Mouse (Mus musculus) gastrocnemius, postnatal 10 days (tissue): ENCODE data around the gene Ctsq. TPM values are rescaled to one million over a fixed set of nuclear protein-coding genes. Genes with fewer than 3 reads are reported as not detected.
"Not testable (repeated sequence)": the region's sequence is repeated elsewhere in the genome, so short reads cannot be mapped to it uniquely, and the experiment has no call there.

Source experiments
- DNase-seq: peaks from one replicate; pipeline ENCODE4 v3.0.0; 2021; ENCODE audit warnings: mixed read lengths
- long read RNA-seq, 2 experiments: library from polyadenylated mRNA; stranded (forward); transcript quantifications; one replicate each; pipeline ENCODE4 v2.0.0; 2021
- total RNA-seq, 2 experiments: library from RNA; stranded (reverse); gene quantifications; 2 replicates each; pipeline ENCODE4 v1.2.3; 2021

Gene Ctsq
- not detected for total RNA-seq
- long read RNA-seq, experiment 1, result 0 reads
- long read RNA-seq, experiment 2, result 0 reads

DNA sequence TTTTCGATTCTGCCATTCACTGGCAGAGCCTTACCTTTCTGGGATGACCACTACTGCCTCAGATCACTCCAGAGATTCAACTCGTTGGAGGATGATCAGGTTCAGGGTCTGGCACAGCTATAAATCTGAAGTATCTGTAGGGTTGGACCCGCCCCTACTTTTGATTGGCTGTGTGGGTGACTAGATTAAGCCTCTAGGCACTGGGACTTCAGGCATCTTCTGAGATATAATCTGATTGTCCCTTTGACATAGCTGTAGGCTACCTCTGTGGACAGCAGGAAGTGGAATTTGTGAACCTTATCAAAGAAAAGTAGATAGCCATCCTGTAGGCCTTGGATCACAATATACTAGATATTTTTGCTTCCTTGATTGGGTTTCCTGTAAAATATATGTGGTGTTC lies at the start of gene Ctsq:
TSS of gene Ctsq (minus strand) at position 101 of the 400 bp plus-strand sequence.
- DNase-seq, result no peak

DNA sequence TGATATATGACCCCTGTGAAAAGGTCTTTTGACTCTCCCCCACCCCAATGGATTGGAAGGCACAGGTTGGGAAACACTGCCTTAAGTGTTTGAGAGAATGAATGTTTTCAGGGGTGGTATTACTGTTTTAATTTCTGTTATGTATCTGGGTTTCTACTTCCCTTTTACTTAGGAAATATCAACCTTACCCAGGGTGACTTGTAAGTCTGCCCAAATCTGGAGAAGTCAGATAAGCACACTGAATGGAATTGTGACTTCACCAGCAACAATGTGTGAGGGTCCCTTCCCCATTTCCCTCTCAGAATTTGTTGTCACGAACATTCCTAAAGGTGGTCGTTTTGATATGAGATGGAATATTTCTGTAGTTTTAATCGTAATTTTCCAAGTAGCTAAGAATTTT lies 17.6 kb downstream of the Ctsq start:
- no peak for DNase-seq

DNA sequence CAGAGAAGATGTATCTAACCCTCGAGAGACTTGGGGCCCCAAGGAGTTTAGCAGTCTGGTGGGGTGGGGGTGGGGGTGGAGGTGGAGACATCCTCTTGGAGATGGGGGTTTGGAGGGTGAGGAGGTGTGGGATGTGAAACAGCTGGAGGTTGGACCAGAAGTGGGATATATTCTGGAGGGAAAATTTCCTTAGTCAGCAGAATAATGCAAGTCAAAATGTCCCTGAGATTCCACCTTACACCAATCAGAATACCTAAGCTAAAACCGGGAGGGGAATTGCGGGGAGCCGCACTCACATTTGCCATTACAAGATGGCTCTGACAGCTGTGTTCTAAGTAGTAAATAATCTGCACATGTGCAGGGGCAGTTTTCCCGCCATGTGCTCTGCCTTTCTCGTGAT lies 18.6 kb downstream of the Ctsq start:
- no peak for DNase-seq

DNA sequence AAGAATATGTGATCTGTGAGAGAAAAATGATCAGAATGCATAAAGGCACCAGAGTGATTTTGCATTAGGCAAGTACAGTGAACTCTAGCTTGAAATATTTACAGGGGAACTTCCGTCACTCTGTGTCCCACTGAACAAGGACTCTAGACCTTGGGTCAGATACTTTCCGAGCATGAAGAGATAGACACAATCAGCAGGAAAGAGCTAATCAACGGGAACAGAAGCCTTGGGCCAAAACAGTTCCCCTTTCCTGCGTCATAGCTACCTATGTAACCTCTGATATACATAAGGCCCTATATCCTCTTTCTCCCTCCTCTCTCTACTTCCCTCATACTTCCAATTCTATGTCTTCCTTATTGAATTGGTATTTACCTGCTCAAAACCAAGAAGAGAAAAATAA lies 30.3 kb downstream of the Ctsq start:
- DNase-seq, result no peak

DNA sequence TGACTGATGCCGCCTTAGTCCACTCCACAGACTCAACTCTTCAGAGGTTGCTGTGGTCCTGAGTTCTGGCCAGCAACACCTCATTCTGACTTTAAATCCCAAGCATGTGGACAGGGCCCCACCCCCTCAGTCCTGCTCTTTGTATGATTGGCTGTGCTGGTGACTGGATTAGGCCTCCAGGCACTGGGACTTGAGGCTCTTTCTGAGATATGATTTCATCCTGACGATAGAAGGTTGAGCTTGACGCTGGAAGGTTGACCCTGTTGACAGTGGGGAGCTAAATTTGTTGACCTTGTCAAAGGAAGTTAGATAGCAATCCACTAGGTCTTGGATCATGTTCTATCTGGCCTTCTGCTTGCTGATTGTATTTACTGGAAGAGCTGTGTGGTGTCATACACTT lies 34.6 kb downstream of the Ctsq start, which contains the start of gene Ctsj:
TSS of gene Ctsj (minus strand) at position 101 of the 400 bp plus-strand sequence.
- no peak for DNase-seq

DNA sequence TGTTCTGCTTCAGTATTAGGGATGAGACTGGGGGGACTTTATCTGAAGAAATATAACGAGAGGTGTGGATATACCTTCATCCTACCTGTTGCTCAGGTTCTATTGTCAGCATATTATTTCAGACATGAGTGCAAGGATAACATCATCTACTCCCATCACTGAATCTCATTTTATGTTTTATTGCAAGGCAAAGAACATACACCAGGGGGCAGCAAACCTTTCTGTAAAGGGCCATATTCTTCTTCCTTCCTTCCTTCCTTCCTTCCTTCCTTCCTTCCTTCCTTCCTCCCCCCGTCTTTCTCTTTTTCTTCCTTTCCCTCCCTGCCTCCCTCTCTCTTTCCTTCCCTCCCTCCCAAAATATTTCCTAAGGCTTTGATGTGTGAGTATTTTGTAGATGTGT lies 42.8 kb downstream of the Ctsq start:
- no peak for DNase-seq

DNA sequence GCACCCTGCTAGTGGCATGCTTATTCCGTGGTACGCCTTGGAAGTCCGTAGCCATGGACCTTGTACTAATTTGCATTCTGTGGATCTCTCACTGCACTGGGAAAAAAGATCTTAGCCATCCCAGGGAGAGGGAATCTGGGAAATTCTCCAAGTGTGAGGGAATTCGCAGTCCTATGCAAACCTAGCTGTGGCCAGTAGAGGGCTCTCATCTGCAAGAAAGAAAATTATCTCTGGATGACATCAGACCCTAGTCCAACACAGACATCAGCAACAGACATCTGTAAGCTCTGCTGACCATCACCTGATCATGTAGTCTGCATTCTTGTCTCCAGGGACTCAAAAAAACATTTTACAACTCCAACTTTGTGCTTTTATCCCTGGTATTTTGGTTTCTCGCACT lies 53.5 kb downstream of the Ctsq start:
- not testable (repeated sequence) for DNase-seq

Other genes with a start within 250 kb of the Ctsq start
- not detected for gene Ctsll3, start 237.8 kb downstream of the Ctsq start, total RNA-seq
- gene 4930486L24Rik, start 176.2 kb downstream of the Ctsq start, total RNA-seq, result under 1 TPM in 1 of 2 experiments, not detected in 1; 0.47 TPM
- under 1 TPM in 1 of 2 experiments, not detected in 1; 0.26 TPM for gene Gm49392, start 143.7 kb downstream of the Ctsq start, total RNA-seq
- gene Ctla2b, start 143.2 kb downstream of the Ctsq start, total RNA-seq, result 1 to 10 TPM; 3.1 to 3.5 TPM
- not detected for gene Tpbpb, start 135.8 kb downstream of the Ctsq start, total RNA-seq
- not detected for gene Gm49393, start 105.0 kb downstream of the Ctsq start, total RNA-seq
- not detected for gene Gm49391, start 104.1 kb downstream of the Ctsq start, total RNA-seq
- 10 to 100 TPM; 27.1 to 27.2 TPM for gene Ctla2a, start 104.0 kb downstream of the Ctsq start, total RNA-seq
- gene Tpbpa, start 98.6 kb downstream of the Ctsq start, total RNA-seq, result not detected
- gene Ctsj, start 34.7 kb downstream of the Ctsq start, total RNA-seq, result not detected
- not detected for gene Ctsr, start 123.6 kb upstream of the Ctsq start, total RNA-seq
- not detected for gene Cts6, start 162.8 kb upstream of the Ctsq start, total RNA-seq
- not detected for gene Cts8, start 214.7 kb upstream of the Ctsq start, total RNA-seq
- not detected for gene Gm49398, start 248.2 kb upstream of the Ctsq start, total RNA-seq